Mouse (Mus musculus): ENCODE results near the gene Card10.

DNA sequence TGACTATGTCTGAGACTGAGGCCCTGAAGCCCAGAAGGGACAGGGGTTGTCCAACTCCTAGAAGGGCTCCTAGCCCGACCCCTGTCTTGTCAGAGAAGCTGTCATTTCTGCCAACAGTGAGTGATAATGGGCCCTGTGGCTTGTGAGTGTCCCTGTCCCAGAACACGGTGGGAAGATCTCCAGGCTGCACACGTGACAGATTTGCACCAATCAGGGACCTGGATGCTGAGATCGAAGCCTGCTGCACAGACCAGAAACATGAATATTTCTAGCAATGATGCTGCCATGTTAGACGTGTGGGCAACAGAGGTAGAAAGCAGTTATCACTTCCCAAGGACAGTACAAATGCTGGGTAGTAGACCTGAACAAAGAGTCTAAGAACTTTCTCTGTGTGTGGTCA is 18.3 kb downstream of the Card10 start:
- TF ChIP-seq HCFC1 (IDR thresholded peaks at IDR 0.05; ENCODE audit: borderline replicate concordance, insufficient read depth, low read length) (no peak), ZC3H11A (IDR thresholded peaks at IDR 0.05; ENCODE audit: borderline replicate concordance, low read depth, low read length) (no peak), MAFK (IDR thresholded peaks at IDR 0.05; ENCODE audit: insufficient read depth, low read depth, low read length) (no peak)
